In the genomic region with DNA sequence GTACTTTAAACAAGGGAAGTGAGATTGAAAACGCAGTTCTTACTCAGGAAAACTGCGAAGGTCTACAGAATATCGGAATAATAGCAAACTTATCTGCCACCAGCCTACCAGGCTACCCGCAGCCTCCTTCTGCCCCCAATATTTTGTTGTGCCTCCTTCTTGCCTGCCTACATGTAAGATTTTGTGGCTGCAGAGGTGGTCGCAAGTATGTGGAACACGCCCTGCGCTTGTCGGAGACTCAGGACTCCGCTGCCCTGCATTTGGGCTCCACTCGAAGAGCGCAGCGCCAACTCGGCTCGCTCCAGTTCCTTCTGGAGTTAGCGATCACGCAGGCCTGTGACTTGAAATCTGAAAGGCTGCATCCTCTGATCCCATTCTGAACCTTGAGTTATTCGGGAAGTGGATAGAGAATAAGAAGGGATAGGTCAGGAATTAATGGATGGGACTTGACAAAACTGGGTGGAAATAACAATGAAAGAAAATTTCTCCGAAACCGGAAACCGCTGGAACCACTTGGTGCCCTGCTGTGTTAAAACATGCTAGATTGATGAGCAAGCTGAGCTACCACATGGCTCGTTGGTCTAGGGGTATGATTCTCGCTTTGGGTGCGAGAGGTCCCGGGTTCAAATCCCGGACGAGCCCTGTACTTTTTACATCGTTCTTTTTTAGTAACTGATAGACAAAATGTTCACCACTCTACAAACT, we compare ENCODE assay signal across 7 mouse cellular contexts. TPM values are rescaled to one million over a fixed set of nuclear protein-coding genes. Genes with fewer than 3 reads are reported as not detected.
DNase-seq lines count a peak whose midpoint lies in the region; ATAC-seq and TF ChIP-seq lines count a peak whose summit lies in the region.

No protein-coding gene starts in this region.

- no peaks in the 10 kb centered on the region for H3K27me3 ChIP-seq in intestine, embryonic 14.5 days (replicated peaks; ENCODE audit: control insufficient read depth, insufficient read depth, low read length)

- WGBS in intestine, embryonic 14.5 days, result under 1% methylated on average over 27 of the region's 27 CpGs

- peak overlapping the region; percentile 68 for H3K9ac ChIP-seq in intestine, embryonic 14.5 days (ENCODE audit: low read length)

- intact Hi-C loops in left cerebral cortex, postnatal 14 days (cut with DNase I), result no loop called here

- peak overlapping the region; percentile 51 for H3K4me3 ChIP-seq in cortical plate, adult 2 months (ENCODE audit: insufficient read depth, low read length)
- peak overlapping the region; percentile 74 for H3K4me3 ChIP-seq in intestine, embryonic 14.5 days (ENCODE audit: low read depth, low read length)

- peak overlapping the region; percentile 88 for H3K27ac ChIP-seq in cortical plate, adult 2 months (ENCODE audit: insufficient read depth, low read length)
- peak overlapping the region; percentile 92 for H3K27ac ChIP-seq in intestine, embryonic 14.5 days (ENCODE audit: low read depth)

- peak overlapping the region; percentile 58 for H3K4me2 ChIP-seq in intestine, embryonic 14.5 days (ENCODE audit: low read length)

- H3K4me1 ChIP-seq in cortical plate, adult 2 months (ENCODE audit: control insufficient read depth, insufficient read depth, low read length), result no peaks in the 10 kb centered on the region
- H3K4me1 ChIP-seq in intestine, embryonic 14.5 days (replicated peaks; ENCODE audit: control insufficient read depth, insufficient read depth, low read length), result 0 out of 2 replicates have a peak, but pooled peaks cover 2% of the 10 kb centered on the region

- peak; percentile 62; the same call in 1 of the 2 replicates for ATAC-seq in intestine, embryonic 14.5 days (replicated peaks; ENCODE audit: low FRiP score, low TSS enrichment, low read depth)
- ATAC-seq in megakaryocyte-erythroid progenitor cell, adult 5-6 weeks (replicated peaks; ENCODE audit: low FRiP score, low TSS enrichment, poor library complexity, severe bottlenecking), result 0 out of 2 replicates have a peak, but pooled peaks have one; percentile 16

- peak; percentile 89 for DNase-seq in adipocyte (ENCODE audit: low spot score)
- peak; percentile 74 for DNase-seq in gastrocnemius, postnatal 10 days
- DNase-seq in intestine, embryonic 14.5 days (ENCODE audit: low spot score), result peak; percentile 97
- DNase-seq in left cerebral cortex, postnatal 14 days (ENCODE audit: low spot score in 2 of 2), result peak; percentile 79 to 87
- DNase-seq in right cerebral cortex, postnatal 36 days (ENCODE audit: low spot score in 2 of 2), result peak; percentile 69 to 77

- no peak for TF ChIP-seq CTCF in cortical plate, adult 2 months (IDR thresholded peaks at IDR 0.05; ENCODE audit: extremely low read depth, insufficient read depth, low read length)

- H3K9me3 ChIP-seq in intestine, embryonic 14.5 days (ENCODE audit: control insufficient read depth, low read length), result no peaks in the 10 kb centered on the region

- H3K36me3 ChIP-seq in intestine, embryonic 14.5 days (ENCODE audit: control insufficient read depth, insufficient read depth, low read length), result no peaks in the 10 kb centered on the region

- TF ChIP-seq POLR2A in cortical plate, adult 2 months (IDR thresholded peaks at IDR 0.05; ENCODE audit: extremely low read depth, insufficient read depth, low read length), result no peak

RNA-seq across cellular contexts. Expression of a gene that starts 0.6 kb away (rescaled TPM):
- polyA plus RNA-seq in cortical plate, adult 2 months (2012; rRNA removed), result 31.6 and 34.1 TPM in 2 replicates
- total RNA-seq in gastrocnemius, postnatal 10 days (2021), result 10 to 100 TPM; 46.6 to 51.4 TPM
- 142 and 151 TPM in 2 replicates for polyA plus RNA-seq in intestine, embryonic 14.5 days (2014; fragmentation: Nextera tagmentation; extraction: Ambion mirVana)
- 10 to 100 TPM; 19.0 to 20.1 TPM for total RNA-seq in left cerebral cortex, postnatal 14 days (2021)
- total RNA-seq in megakaryocyte-erythroid progenitor cell, adult 5-6 weeks (2014; fragmentation: Nextera tagmentation), result not detected in 2 replicates
- total RNA-seq in megakaryocyte-erythroid progenitor cell, adult 5-6 weeks (2017), result 0.76 TPM in 1 of 2 replicates, not detected in the other

RNA-seq across cellular contexts. Expression of a gene that starts 0.7 kb away (rescaled TPM):
- 6.9 and 8.1 TPM in 2 replicates for polyA plus RNA-seq in cortical plate, adult 2 months (2012; rRNA removed)
- total RNA-seq in gastrocnemius, postnatal 10 days (2021), result 1 to 10 TPM; 3.3 to 4.6 TPM
- polyA plus RNA-seq in intestine, embryonic 14.5 days (2014; fragmentation: Nextera tagmentation; extraction: Ambion mirVana), result 34.0 and 38.6 TPM in 2 replicates
- total RNA-seq in left cerebral cortex, postnatal 14 days (2021), result 1 to 10 TPM; 2.9 to 4.1 TPM
- not detected in 2 replicates for total RNA-seq in megakaryocyte-erythroid progenitor cell, adult 5-6 weeks (2014; fragmentation: Nextera tagmentation)
- not detected in 2 replicates for total RNA-seq in megakaryocyte-erythroid progenitor cell, adult 5-6 weeks (2017)

RNA-seq across cellular contexts. Expression of a gene that starts 16.0 kb away (rescaled TPM):
- polyA plus RNA-seq in cortical plate, adult 2 months (2012; rRNA removed), result not detected in 2 replicates
- total RNA-seq in gastrocnemius, postnatal 10 days (2021), result not detected
- not detected in 2 replicates for polyA plus RNA-seq in intestine, embryonic 14.5 days (2014; fragmentation: Nextera tagmentation; extraction: Ambion mirVana)
- not detected for total RNA-seq in left cerebral cortex, postnatal 14 days (2021)
- not detected in 2 replicates for total RNA-seq in megakaryocyte-erythroid progenitor cell, adult 5-6 weeks (2014; fragmentation: Nextera tagmentation)
- not detected in 2 replicates for total RNA-seq in megakaryocyte-erythroid progenitor cell, adult 5-6 weeks (2017)

RNA-seq across cellular contexts. Expression of a gene that starts 24.0 kb away (rescaled TPM):
- not detected in 2 replicates for polyA plus RNA-seq in cortical plate, adult 2 months (2012; rRNA removed)
- total RNA-seq in gastrocnemius, postnatal 10 days (2021), result not detected
- polyA plus RNA-seq in intestine, embryonic 14.5 days (2014; fragmentation: Nextera tagmentation; extraction: Ambion mirVana), result 0.12 TPM in 1 of 2 replicates, not detected in the other
- total RNA-seq in left cerebral cortex, postnatal 14 days (2021), result not detected
- not detected in 2 replicates for total RNA-seq in megakaryocyte-erythroid progenitor cell, adult 5-6 weeks (2014; fragmentation: Nextera tagmentation)
- not detected in 2 replicates for total RNA-seq in megakaryocyte-erythroid progenitor cell, adult 5-6 weeks (2017)

RNA-seq across cellular contexts. Expression of a gene that starts 32.8 kb away (rescaled TPM):
- 0.30 TPM in 1 of 2 replicates, not detected in the other for polyA plus RNA-seq in cortical plate, adult 2 months (2012; rRNA removed)
- not detected for total RNA-seq in gastrocnemius, postnatal 10 days (2021)
- 0.47 and 0.97 TPM in 2 replicates for polyA plus RNA-seq in intestine, embryonic 14.5 days (2014; fragmentation: Nextera tagmentation; extraction: Ambion mirVana)
- total RNA-seq in left cerebral cortex, postnatal 14 days (2021), result not detected
- not detected in 2 replicates for total RNA-seq in megakaryocyte-erythroid progenitor cell, adult 5-6 weeks (2014; fragmentation: Nextera tagmentation)
- total RNA-seq in megakaryocyte-erythroid progenitor cell, adult 5-6 weeks (2017), result 0.99 and 5.2 TPM in 2 replicates

Comparison
In these comparisons a context has a peak if more than half of its experiments do, and no peak if none do; other contexts are left out.
1. Peak in every context shown above with its lines: DNase-seq, ATAC-seq, H3K4me3 ChIP-seq and H3K27ac ChIP-seq.
2. RNA of a gene that starts 0.6 kb away (total RNA-seq): 46.6 to 51.4 TPM in gastrocnemius, postnatal 10 days and 19.0 to 20.1 TPM in left cerebral cortex, postnatal 14 days; 0.76 TPM in megakaryocyte-erythroid progenitor cell, adult 5-6 weeks; every median in the first group is over 10 times any median in the second.